Mouse (Mus musculus) cerebellum, postnatal 10 days (tissue): Measurements from ENCODE around the gene Prdm16.
A peak's percentile ranks its signal among the peaks of the same experiment; 100 is the strongest.

Experiments
- DNase-seq, 2 experiments: peaks; one replicate each; pipeline ENCODE4 v3.0.0; 2021; ENCODE audit warnings: mixed read lengths in 2 of 2

Prdm16 gene

DNA sequence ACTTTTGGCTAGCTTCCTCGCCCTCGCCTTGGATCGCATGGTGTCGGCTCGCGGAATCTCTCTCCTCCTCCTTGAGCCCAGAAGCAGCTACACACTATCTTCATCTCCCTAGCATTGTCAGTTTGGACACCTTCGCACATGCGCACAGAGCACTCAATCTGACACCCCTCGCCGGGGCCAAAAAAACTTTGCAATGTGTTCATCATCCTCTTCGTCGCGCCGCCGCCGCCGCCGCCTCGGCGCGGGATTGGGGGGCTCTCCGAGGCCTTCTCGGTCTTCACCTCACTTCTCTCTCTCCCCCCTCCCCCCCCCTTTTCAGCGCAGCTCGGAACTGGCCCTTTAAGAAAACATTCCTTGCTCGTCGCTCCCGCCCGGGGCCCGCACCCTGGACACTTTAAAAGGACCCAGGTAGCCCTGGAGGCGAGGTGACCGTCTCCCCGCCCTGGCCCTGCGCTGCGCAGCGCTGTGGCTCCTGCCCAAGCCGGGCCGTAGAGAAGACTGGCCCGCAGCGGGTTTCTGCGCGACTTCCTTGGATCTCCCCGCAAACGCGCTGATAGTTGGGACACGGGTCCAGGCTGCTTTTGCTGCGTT is at the start of gene Prdm16:
Prdm16 (minus strand) TSS at position 153 of the 591 bp plus-strand sequence.
- peak; percentile 42 to 51 for DNase-seq

DNA sequence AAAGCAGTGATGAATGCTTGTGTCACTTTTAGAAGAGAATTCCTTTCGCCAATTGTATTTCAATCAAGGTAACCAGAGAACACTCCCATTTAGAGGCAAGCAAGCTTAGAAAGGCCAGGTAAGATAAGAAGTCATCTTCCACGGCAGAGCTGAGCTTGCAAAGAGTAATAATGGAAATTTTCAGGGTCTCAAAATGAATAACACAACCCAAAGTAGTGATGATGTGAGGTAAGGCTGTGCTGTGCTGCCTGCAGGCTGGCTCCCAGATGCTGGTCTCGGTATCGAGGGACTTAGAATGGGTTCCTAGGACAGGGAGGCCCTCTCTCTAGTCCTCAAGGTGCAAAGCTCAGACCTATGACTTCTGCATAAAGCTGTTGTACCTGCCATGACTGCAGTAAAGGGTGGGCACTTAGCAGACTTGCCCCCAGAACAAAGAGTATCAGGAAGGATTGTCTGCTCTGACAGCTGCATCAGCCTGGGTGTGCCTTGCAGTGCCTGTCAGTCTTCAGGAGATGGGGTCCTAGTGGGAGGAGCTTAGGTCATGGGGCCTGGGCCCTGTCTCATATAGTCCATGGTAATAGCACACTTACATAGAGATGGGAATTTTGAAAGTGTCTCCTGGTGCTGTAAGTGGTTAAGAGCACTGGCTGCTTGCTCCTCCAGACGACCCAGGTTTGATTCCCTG is 46.5 kb upstream of the Prdm16 start:
- no peak for DNase-seq

GRCm38 (mm10) chr4:154682311-154682710 is 45.6 kb upstream of the Prdm16 start:
- DNase-seq: no peak

DNA sequence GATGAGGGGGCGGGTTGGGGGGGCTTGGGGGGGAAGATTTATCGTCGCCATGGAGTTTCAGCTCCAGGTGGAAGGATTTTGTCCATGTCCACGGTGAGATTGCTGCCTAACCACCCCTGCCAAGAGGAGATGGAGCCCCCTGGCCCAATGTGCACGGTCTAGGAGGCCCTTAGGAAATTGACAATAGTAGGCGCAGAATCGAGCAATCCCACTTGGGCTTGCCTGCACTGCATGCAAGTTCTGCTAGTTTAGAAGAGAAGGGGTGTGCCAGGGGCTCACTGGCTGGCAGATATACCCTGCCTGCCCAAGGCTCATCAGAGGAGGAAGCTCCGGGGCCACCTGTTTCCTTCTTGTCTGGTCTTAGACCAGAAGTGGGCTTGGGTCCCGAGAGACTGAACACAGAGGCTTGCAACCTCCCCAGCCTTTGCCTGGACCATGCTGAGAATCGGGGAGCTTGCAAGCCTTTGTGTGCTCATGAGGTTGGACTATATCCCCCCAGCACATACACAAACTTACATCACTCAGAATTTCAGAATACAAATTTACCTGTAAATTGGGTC is 38.8 kb upstream of the Prdm16 start:
- DNase-seq: no peak

GRCm38 (mm10) chr4:154674966-154675365 is 38.3 kb upstream of the Prdm16 start:
- DNase-seq: no peak

DNA sequence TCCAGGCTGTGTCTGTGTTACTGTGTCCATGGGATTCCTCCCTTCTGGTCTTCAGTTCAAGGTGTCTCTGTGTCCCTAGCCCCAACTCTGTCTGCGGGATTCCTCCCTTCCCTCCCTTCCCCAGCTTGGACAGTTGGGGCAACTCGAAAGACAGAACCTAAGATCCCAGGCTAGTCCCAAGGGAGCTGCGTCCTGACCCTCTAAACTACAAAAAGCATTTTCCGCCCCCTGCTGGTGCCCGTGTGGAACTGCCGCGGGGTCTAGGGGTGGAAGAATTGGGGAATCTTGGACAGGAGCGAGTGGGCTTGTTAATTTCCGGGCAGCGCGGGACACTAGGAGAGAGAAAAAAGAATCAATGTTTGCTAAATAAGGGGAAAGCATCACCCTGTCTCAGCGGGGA is 37.9 kb upstream of the Prdm16 start:
- DNase-seq: peak; percentile 82

GRCm38 (mm10) chr4:154673986-154674385 is 37.3 kb upstream of the Prdm16 start:
- DNase-seq: no peak

DNA sequence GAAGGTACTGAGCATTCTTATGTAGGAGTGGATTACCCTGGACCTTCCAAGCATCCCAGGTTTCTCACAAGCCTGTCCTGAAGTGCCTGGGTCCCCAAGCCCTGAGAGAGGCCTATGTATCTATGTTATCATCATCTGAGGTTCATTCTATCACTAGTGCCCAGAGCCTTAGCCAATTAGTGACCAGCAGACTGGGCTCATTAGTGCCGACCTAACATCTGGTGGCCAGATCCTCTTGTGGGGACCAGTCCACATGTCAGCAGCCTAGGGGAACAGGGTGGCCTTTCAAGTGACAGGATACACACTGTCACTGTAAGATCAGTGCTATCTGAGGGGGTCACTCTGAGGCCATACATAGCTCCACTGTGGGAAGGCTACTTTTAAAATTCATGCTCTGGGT is 35.4 kb upstream of the Prdm16 start:
- DNase-seq: no peak

GRCm38 (mm10) chr4:154671232-154671912 is 34.7 kb upstream of the Prdm16 start:
- DNase-seq: no peak

- DNase-seq: no peak
Observed at GRCm38 (mm10) chr4:154667767-154668166, 31.1 kb upstream of the Prdm16 start, which contains the start of gene Actrt2. TSS of gene Actrt2 (minus strand) at chr4:154667867.

DNA sequence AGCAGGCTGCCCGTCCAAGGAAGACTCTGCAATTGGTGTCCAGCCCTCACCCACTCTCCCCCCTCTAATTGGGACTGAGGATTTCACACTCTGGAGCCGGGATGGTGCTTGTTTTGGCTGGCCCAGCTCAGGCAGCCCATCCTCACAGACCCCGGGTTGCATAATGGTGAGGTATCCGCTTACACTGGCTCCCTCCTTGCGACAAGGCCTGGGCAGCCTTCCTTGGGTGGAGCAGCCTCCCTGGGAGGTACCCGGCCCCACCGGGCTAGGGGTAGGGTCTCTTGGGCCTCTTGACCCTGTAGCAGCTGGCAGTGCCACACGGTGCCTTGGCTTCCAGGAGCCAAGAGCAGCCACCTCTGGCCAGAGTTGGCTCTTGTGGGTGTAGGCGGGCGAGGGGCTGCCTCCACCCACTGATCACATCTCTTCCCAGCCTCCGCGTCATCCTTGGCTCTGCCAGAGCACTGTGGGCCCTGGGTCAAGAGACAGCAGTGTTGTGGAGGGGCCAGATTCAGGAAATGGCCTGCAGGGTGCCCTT is 26.1 kb upstream of the Prdm16 start:
- no peak for DNase-seq

GRCm38 (mm10) chr4:154661256-154661655 is 24.6 kb upstream of the Prdm16 start:
- DNase-seq: no peak

- no peak for DNase-seq
Observed at GRCm38 (mm10) chr4:154660025-154660424, 23.4 kb upstream of the Prdm16 start.

DNA sequence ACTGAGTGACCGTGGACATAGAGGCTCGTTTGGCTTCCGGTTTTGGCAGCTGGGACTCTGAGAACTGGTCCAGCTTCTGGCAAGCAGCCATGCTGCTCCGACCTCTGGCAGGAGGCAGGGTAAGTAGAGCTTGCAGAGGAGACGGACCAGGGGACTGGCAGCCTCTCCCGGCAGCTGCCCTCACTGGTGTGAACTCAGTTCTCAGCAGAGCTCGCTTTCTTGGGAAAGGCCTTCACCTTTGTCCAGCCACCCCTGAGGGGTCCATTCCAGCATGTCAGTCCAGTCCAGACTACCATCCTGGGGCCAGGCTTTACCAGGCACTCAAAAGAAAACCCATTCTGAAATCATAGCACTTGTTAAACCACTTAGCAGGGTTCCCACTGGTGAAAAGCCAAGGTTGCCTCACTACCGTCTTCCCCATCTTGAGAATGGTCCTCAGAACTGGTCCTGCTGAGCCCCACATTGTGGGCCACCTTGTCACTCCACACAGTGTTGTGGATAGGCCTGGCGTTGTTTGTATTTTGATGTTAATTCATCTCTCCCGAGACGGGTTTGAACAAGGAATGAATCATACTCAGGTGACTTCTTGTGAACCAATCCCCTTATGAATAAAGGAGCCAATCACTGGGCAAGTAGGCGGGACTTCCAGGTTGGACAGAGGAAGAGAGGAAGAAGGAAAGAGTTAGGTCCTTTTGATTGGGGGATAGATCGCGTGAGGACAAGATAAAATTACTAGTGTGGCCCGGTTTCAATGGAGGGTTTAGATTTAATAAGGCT is 18.6 kb upstream of the Prdm16 start:
- peak in 1 of 2 experiments; percentile 60 for DNase-seq

- DNase-seq: no peak
Observed at GRCm38 (mm10) chr4:154652494-154652893, 15.8 kb upstream of the Prdm16 start.

- peak; percentile 58 to 77 for DNase-seq
Observed at GRCm38 (mm10) chr4:154649083-154649747, 12.5 kb upstream of the Prdm16 start.

- DNase-seq: no peak
Observed at GRCm38 (mm10) chr4:154642496-154642895, 5.8 kb upstream of the Prdm16 start.

DNA sequence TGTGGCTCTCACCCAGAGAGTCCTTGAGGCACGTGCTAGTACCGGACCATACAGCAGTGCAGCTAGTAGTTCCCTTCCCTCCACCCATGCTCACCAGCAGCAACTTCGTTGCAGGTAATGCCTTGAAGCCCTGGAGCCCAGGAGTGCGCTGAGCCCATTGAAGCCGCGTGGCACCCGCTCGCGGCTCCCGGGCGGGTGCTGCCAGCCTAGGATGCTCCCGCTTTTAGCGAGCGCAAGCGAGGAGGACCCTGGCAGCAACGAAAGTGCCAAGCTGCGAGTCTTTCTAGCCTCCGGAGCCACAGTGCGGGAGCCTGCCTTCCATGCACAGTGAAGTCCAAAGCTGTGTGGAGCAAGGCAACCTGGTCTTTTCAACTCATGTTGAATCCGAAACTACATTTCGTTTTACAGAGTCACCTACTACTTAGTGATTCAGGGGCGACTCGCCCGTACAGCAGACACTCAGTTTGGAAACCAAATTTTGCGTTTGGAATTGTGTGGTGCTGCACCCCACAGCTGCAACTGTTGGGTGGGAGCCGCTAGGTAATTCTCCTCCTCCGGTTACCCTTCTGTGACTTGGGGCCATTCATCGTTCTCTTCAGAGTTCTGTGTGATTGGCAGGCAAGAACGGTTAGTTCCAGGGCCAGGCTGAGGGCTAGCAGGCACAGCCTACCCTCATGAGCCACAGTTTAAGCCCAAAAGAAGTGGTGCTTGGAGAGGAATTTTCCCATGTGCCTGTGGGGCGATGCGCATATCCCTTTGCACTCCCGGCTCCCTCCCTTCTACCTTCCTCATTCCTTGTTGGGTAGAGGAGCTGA is 4.8 kb upstream of the Prdm16 start:
- peak in 1 of 2 experiments; percentile 51 for DNase-seq

DNA sequence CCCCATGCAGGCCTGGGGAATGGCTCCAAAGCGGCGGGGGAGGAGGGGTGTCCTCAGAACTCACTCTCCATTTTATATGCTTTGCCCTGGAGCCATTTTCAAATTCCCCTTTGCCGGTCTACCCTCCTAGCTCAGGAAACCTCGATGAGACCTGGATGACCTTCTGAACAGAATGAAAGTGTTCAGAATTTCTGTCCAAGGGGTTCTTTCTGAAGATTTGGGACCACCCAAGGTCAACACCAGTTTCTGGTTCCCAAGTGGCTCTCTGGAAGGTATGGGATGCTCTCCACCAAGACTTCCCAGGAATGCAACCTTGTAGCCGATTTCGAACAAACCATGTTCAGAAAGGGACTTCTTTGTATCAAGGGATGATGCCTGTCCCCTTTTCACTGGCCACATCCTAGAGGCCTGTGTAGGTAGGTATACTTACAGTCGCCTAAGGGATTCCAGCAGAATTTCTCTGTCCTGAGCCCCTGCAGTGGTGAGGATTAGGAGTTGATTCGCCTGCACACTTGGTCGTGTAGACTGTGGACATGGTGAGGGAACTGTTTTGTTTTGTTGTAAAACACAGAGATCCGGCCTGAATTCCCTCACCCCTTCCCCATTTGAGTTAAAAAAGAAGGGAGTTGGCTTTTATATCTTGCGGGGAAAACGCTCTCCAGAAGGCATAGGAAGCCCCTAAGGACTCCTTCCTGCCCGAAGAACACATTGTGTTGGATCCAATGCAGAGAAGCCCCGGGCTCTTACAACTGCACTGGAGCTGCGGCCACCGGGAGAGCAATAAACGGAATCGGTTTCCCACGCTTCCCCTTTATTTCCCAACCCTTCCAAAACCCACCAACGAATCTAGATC is 4.0 kb upstream of the Prdm16 start:
- DNase-seq: no peak
